Mouse (Mus musculus): ENCODE measurements around the gene Aldoc. TPM values are rescaled to one million over a fixed set of nuclear protein-coding genes. Genes with fewer than 3 reads are reported as not detected.

Gene Aldoc
- polyA plus RNA-seq, 1 experiment, result 4.1 TPM

DNA sequence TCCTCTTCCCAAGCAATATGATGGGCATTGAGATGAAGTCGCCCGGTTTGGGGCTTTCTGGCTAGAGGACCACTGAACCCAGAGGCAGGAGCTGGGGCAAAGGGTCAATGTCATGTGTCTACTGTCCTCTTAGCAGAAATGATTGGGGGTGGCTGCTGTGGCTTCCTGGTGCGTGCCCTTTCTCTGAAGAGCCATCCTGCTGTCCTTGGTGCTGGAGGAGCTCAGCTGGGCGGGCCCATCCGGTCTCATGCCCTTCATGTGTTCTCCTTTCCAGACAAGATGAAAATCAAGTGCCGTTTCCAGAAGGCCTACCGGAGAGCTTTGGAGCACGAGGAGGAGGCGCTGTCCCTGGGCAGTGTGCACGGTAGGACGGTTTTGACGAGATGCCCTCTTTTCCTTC, 9.9 kb downstream of the Aldoc start:
- DNase-seq (ENCODE audit: low spot score), result no peak

DNA sequence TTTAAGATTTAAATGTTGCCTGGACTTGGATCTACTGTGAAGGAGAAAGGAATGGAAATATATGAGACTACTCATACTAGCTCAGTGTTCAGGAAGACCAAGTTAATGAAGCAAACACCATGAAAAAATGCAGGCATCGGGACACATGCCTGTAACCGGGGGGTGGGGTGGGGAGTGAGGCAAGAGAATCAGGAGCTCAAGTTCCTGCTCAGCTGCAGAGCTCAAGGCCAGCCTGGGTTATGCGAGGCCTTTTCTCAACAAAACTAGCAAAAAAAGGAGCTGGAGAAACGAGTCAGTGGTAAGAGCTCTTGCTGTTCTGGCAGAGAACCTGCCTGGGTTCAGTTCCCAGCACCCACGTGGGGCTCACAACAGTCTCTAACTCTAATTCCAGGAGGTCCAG, 11.2 kb downstream of the Aldoc start:
- DNase-seq (ENCODE audit: low spot score), result no peak

DNA sequence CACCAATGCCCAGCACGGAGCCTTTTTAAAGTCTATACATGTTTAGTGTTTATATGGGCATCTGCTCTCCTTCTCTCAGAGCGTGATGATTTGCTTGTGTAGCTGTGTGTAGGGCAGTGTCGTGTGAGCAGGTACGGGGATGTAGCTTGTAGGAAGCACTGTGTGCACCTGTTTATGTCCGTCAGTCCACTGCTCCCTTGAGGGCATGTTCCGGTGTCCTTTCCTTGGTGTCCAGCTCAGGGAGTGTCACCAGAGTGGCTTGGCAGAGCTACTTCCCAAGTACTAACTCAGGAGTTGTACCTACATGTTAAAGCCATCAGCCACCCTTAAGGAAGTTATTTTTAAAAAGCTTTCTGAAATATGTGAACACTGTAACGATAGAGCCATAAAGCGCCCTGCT, 14.3 kb downstream of the Aldoc start:
- peak; percentile 16 for DNase-seq (ENCODE audit: low spot score)

DNA sequence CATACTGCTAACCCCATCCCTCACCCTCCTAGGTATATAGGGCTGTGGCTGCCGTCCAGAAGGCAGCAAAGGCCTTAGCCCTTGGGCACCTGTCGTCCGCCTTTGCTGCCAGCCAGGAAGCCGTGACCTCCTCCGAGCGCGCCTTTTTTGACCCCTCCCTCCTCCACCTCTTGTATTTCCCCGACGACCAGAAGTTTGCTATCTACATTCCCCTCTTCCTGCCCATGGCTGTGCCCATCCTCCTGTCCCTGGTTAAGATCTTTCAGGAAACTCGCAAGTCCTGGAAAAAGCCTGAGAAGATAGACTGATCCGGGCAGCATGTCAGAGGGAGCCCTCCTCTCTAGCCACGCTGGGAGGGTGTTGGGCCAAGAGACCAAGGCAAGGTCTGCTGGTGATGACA, 18.9 kb downstream of the Aldoc start:
- DNase-seq (ENCODE audit: low spot score), result no peak

DNA sequence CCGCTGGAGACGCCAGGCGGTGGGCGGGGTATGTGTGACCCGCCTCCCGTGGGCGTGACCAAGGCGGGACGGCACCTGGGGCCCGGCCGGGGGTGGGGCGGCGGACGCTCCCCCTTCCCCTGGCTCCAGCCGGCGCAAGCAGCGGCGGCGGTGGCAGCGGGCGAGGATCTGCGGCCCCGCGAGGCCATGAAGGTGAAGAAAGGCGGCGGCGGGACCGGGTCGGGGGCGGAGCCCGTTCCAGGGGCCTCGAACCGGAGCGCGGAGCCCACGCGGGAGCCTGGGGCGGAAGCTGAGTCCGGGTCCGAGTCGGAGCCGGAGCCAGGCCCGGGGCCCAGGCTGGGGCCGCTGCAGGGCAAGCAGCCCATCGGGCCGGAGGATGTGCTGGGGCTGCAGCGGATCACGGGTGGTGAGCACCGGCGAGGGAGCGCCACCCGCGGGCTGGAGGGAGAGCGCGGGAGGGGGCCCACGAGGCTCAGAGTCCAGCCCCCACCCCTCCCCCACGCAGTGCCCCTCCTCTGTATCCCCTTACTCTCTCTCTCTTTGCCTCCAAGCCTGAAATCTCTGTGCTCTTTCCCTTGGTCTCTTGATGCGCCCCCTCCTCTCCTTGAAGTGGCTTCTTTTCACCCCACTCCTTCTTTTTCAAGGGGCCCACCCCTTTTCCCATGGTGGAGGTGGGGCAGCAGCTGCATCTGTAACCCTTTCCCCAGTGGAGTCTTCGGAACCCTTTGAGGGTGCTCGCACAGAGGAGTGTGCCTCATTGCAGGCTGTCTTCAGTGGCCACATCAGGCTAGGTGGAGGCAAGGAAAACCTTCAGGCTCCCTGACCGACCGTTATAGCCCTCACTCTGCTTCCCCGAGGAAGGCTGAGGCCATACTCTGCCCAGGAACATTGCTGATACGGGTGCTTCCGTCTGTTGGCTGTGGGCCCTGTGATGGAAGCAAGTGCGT, 20.9 kb downstream of the Aldoc start, which contains the start of gene Unc119:
Gene Unc119 (plus strand): TSS at position 102 of the 947 bp plus-strand sequence.
- peak; percentile 76 for DNase-seq (ENCODE audit: low spot score)

DNA sequence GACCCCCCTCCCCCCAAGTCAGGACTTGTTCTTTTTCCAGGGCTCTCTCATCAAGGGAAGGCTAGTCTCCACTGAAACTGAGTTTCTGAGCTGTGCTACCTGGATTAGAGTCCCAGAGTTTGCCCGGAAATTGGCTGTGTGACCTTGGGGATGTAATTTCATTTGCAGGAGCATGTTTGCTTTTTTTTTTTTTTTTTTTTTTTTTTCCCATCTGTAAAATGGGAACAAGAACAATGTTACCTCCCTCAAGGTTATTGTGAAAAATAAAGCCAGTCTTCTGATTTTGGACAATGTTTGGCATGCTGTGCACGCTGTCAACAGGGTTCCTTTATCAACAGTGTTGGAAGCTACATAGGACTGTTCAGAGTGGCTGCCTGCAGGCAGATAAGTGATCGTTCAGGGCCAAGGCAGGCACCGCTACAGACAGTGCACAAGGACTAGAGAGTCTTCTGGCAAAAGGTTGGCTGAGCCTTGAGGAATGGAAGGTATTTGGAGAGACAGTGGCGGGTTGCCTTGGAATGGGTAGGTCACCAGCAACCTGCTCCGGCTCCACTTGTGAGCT, 21.6 kb downstream of the Aldoc start:
- DNase-seq (ENCODE audit: low spot score), result no peak

DNA sequence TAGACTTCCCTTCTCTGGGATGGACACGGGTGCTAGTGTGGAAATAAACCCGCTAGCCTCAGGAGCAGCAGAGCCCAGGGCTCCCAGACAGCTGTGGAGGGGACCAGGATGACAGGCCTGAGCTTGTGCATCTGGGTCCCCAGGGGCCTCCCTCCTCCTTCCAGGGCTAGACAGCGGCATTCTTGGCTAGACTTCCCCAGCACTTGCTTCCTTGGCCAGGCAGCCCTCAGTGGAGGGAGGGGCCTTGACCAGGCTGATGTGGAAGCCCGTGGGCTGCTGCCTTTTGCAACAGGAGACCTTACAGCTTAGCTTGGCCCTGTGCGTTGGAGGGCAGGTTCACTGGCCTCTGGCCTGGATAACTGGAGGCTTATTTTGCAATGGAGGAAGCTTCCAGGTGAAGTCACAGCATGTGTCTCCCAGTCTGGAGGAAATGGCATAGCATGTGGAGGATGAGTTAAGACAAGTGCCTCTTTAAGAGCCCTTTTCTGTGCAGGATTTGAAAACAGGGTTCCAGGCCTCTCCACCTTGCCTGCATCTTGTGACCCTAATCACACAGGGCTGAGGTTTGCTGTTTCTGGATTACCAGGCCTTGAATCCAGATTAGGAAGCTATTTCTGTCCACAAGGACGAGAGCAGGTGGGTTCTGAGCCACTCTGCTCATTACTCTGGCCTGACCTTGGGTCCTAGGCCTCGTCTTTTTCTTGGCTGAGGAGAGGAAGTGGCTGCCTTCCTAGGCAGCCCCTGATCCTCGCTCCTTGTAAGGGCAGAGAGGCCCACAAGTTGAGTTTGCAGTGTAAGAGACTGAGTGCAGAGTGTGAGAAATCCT, 22.3 kb downstream of the Aldoc start:
- DNase-seq (ENCODE audit: low spot score), result no peak

DNA sequence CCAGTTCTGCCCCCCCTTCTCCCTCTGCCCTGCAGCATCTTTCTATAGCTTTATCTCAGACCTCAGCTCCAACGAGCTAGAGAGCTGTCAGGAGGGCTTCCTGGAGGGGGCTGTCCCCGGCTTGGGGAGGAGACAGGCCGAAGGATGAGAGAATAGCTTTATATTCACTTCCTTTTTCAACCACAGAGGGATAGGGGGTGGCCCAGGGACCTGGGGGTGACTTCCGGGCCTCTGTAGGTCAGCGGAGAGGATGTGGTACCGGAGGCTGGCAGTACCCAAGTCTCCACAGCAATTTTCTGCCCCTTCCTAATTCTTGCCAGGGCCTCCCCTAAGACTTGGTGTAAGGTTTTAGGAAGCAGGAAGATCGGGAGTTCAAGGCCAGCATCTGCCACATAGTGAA, 23.0 kb downstream of the Aldoc start:
- DNase-seq (ENCODE audit: low spot score), result no peak

DNA sequence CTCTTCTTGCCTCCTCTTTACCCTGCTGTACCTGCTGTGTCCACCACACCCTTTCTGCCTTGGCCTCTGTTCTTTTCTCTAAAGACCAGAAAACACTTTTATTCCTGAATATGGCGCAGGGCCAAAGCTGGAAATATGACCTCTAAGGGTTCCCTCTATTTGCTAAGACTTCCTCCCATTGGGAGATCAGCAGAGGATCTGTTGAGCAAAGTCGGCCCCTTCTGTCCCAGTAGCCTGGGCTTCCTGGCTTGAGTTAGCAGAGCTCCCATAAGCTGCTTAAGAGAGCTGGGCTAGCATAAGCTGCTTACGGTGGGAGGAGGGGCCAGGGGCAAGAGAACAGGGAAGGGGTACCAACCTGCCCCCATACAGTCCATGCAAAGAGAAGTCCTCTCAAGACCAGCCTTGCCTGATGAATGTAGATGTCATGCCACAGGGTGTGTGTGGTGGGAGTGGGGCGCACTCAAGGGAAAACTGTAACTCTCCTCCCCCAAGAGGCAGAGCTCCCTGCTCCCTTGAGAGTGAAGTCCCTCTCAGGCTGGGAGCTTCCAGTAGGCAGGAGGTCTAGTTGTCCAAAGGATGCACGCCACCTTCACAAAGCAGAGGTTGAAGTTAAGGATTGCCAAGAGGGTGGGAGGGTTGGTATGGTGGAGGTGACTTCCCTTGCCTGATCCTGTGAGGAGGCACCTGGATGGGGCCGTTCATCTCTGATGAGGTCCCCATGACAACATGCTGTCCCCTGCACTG, 23.7 kb downstream of the Aldoc start:
- no peak for DNase-seq (ENCODE audit: low spot score)

DNA sequence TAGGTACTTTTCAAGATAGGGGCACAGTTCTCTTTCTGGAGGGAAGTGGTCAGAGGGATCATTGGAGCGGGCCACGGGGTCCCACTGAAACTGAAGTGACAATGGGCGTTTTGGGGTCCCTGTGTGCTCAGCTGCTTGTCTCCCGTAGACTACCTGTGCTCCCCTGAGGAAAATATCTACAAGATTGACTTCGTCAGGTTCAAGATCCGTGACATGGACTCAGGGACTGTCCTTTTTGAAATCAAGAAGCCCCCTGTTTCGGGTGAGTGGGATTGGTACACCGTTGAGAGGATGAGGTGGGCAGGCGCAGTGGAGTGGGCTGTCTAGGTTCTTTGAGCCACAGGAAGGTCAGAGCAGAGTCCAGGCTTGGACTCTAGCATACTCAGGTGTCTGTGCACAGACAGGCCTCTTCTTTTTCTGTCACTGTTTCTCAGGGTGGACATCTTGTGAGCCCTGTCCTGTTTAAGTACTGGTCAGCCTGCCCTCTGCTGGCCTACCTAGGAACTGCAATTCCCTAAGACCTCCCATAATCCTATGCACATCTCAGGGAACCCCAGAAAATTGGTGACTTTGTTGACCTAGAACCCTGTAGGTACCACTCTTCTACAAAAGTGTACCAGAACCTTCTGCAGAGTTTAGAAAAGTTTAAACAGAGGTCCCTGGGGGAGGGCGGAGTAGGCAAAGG, 24.4 kb downstream of the Aldoc start:
- no peak for DNase-seq (ENCODE audit: low spot score)

DNA sequence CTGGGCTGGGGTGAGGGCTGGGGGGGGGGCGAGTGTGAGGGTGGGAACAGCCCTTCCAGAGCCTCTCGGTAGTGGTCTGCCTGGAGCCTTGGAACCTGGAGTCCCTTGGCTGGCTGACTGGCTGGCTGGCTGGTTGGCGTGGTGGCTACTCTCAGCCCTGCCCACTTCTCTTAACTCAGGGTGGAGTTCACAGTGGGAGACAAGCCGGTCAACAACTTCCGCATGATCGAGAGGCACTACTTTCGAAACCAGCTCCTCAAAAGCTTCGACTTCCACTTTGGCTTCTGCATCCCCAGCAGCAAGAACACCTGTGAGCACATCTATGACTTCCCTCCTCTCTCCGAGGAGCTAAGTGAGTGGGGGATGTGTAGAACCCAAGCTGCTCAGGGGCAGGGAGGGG, 25.1 kb downstream of the Aldoc start:
- DNase-seq (ENCODE audit: low spot score), result no peak

DNA sequence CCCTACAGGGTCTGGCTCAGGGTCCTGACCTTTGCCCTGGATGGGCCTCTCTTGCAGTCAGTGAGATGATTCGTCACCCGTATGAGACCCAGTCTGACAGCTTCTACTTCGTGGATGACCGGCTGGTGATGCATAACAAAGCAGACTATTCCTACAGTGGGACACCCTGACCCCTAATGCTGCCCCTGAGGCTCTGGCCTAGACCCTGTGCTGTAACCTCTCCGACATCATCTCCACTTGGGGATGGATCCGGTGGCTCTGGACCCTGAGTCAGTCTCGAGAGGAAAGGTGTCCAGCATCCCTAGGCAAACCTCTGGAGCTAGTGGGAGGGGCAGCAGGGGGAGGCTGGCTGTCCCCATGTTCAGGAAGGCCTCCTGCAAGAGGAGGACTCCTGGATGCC, 25.7 kb downstream of the Aldoc start:
- no peak for DNase-seq (ENCODE audit: low spot score)

DNA sequence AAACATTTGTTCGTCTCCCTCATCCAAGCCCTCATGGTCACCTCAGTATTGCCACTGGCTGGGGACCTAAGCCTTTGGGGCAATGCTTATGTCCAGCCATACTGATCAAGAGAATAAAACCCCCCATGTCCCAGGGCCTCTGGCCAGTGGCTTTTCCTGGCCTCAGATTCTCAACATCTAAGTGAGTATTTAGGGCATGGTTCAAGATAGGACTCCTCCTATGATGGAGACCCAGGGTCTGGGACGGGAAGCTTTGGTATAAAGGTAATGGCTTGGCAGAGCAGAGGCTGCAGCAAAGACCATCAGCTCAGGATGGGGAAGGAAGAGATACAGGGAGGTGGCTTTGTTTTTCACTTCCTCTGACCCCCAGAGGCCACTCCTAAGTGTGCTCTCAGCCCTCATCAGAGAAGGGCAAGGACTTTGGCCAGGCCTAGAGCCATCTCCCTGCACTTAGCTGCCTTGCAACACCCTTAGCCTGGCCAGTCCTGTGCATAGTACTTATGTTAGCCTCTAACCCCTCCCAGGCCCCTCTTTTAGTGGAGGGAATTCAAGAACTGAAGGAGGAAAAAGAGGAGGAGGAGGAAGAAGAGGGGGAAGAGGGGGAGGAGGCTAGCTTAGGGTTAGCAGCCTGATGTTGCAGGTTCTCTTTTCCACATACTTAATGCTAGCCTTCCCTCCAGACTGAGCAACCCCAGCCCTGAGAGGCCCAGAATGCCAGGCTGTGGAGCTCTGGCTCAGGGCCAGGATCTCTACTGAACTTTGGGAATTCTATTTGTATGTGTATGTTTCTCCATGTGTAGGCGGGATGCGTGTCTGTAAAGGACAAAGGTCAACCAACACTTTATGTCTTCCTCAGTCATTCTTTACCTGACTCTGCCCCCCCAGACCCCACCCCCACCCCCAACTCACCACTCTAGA, 26.9 kb downstream of the Aldoc start:
- DNase-seq (ENCODE audit: low spot score), result no peak

DNA sequence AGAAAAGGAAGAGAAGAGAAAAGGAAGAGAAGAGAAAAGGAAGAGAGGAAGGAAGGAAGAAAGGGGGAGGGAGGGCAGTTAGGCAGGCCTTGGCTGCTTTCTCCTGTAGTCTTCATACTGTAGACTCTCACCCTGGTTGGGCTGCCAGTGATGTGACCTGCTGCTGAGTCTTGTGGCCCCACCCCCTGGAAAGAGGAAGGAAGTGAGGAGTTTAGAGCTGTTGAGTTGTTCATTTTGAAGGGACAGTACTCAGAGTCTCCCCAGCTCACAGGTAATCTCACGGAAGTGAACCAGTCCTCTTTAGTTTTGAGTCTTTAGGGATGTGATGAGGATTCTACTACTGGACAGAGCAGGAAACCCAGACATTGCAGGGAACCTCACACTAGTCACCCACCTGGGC, 30.3 kb downstream of the Aldoc start:
- DNase-seq (ENCODE audit: low spot score), result no peak

DNA sequence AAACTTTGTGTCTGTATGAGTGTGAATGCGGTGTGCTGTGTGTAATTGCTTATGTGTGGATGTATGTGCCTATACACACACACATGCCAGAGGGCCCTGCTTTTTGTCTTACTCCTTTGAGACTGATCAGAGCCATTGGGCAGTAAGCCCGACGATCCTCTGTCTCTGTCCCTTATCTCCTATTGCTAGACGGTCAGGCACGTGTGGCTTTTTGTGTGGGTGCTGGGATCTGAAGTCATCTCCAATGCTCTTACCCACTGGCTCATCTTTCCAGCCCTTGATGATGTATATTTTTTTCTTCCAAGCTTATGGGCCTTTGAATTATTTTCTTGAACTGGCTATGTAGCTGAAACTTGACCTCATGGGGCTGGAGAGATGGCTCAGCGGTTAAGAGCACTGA, 32.1 kb downstream of the Aldoc start:
- no peak for DNase-seq (ENCODE audit: low spot score)

DNA sequence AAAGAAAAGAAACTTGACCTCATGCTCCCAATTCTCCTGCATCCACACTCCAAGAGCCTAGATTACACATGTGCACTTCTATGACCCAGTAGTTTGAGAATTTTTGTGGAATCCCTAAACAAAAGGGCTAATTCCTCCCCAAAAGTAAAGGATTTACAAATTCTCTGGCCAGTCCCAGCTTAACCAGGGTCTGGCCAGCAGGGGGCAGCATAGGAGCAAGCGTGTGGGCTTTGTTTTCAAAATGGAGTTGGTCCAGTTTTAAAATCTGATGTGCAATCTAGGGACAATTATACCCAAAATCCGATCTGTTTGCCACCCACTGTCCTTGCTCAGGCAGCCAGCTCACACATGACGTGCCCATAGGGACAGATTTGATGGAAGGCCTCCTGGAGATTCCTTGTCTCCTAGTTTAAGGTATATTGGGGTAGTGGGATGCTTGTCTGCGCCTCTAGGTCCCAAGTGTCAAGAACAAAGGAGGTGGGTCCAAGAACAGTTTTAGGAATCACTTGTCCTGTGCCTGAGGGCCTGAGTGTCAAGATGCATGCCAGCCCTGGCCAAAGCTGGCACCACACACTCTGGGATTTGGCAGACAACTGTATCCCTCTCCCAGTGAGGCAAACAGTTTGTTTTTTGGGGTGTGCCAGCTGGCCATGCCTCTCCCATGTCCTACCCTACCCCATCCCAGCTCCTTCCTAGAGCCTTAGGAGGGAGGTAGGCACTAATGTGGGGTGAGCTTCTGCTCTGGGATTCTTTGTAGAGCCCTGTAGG, 32.9 kb downstream of the Aldoc start:
- peak; percentile 56 for DNase-seq (ENCODE audit: low spot score)

DNA sequence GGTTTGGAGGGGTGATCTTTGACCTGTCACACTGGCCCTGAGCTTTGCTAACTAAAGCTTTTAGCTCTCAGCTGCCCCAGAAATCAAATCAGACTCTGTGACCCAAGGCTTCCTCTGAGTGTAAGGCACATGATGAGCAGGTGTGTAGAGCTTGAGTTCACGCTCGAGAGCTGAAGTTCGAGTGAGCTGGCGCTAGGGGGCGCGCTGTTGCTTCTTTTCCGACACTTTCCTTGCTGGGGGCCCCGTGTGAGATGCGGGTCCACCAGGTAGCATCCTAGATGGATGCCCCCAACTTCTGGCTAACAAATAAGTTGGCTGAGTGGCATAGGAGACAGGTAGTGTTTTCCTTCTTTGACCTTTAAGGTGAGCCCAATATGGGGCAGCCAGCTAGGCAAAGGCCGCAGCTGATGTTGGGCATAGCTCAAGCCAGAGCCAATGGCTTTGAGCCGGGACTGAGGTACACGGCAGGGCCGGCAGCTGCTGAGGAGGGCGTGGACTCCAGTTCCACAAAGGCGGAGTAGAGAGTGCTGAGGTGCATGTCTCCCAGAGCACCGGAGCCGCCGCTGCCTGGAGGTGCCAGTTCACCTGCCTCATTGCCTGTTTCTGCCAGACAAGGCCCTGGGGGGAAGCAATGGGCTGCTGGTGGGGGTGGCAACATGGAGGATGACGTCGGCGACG, 35.7 kb downstream of the Aldoc start:
- DNase-seq (ENCODE audit: low spot score), result no peak

DNA sequence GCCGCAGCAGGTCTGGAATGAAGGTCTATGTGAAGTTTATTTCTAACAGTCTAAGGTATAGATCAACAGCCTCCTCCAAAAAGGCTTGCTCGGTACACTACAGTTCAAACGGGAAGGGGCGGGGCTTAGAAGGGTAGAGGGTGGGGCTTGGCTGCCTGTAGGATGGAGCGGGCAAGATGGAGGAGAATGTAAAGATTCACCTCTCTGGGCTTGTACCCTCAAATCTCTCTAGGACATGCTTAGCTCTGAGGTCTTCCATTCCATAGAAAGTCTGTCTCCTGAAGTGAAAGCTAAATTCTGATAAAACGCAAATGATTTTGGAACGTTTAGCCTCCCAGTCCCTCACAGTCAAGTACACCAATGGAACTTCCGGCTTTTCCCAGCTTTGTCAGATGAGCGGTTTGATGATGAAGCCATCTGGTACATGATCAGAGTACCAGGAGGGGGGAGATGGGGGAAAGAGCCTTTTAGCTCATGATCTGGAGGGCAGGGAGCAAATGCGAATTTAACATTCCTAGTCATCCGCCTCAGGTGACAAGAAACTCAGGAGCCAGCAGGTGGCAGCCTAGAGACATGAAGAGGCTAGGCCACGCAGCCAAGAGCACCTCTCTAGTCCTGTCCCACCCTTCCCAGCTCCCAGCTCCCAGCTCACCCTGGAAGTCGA, 37.5 kb downstream of the Aldoc start:
- peak; percentile 53 for DNase-seq (ENCODE audit: low spot score)

Measured in urinary bladder, adult 2 months (tissue).